Mouse (Mus musculus): Measurements from ENCODE around the gene Myh14. TPM values are rescaled to one million over a fixed set of nuclear protein-coding genes. Genes with fewer than 3 reads are reported as not detected.

Myh14 gene
- total and polyA plus RNA-seq, 3 experiments, result under 0.01 to 0.08 TPM; not detected in 1

DNA sequence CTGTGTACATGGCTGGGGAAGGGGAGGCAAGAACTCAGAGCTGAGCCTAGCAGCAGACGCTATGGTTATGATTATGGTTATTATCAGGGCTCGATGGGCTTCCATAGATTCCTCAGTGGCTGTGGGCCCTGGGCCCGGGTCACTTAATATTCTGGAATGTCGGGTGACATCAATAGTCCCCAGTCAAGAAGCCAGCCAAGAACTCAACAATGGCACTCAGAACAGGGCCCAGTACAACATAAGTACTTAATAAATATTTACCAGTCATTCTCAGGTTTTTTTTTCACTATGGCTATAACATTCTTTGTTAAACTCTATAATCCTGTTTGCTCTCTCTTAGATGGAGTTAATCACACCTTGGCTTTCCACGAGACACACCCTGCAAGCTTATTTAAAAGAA lies 7.1 kb downstream of the Myh14 start:
- Histone ChIP-seq H3K27ac (ENCODE audit: control insufficient read depth, low read depth, low read length) (no peak overlapping the region), H3K9me3 (replicated peaks; ENCODE audit: insufficient read depth, low read length) (no peaks in the 10 kb centered on the region), H3K4me1 (ENCODE audit: control insufficient read depth in 1 of 2, insufficient read depth in 2 of 2, low read length in 2 of 2) (no peaks in the 10 kb centered on the region), H3K9ac (ENCODE audit: control insufficient read depth, low read depth, low read length, poor library complexity, severe bottlenecking) (no peak overlapping the region), H3K79me2 (ENCODE audit: control insufficient read depth, insufficient read depth, low read length, poor library complexity) (no peaks in the 10 kb centered on the region), H3K4me3 (ENCODE audit: control insufficient read depth in 1 of 2, insufficient read depth in 1 of 2, low read depth in 2 of 2, low read length in 2 of 2) (no peak overlapping the region), H3K36me3 (ENCODE audit: control insufficient read depth in 1 of 2, insufficient read depth in 2 of 2, low read length in 2 of 2) (no peaks in the 10 kb centered on the region), H3K27me3 (ENCODE audit: control insufficient read depth in 1 of 2, insufficient read depth in 2 of 2, low read length in 2 of 2) (no peaks in the 10 kb centered on the region)
- no peak for TF ChIP-seq USF1 (IDR thresholded peaks at IDR 0.05; ENCODE audit: low read depth, low read length)
- no peak for TF ChIP-seq JUND (IDR thresholded peaks at IDR 0.05; ENCODE audit: low read depth, low read length)
- TF ChIP-seq ZNF384 (IDR thresholded peaks at IDR 0.05; ENCODE audit: low read depth, low read length), result no peak
- no peak for TF ChIP-seq CHD1 (IDR thresholded peaks at IDR 0.05; ENCODE audit: low read depth, low read length)
- TF ChIP-seq GATA1 (IDR thresholded peaks at IDR 0.05; ENCODE audit: low read depth, low read length), result no peak
- TF ChIP-seq MXI1 (IDR thresholded peaks at IDR 0.05; ENCODE audit: low read depth, low read length), result no peak
- TF ChIP-seq EP300 (IDR thresholded peaks at IDR 0.05; ENCODE audit: low read depth in 1 of 2, low read length in 2 of 2), result no peak
- no peak for TF ChIP-seq GABPA (IDR thresholded peaks at IDR 0.05; ENCODE audit: low read depth, low read length)
- no peak for TF ChIP-seq HCFC1 (IDR thresholded peaks at IDR 0.05; ENCODE audit: low read depth, low read length)
- no peak for TF ChIP-seq MAFK (IDR thresholded peaks at IDR 0.05; ENCODE audit: borderline replicate concordance, low read depth, low read length)
- TF ChIP-seq SIN3A (IDR thresholded peaks at IDR 0.05; ENCODE audit: low read length), result no peak
- TF ChIP-seq MEF2A (IDR thresholded peaks at IDR 0.05; ENCODE audit: extremely low read depth, insufficient replicate concordance, low read depth, low read length, poor library complexity, severe bottlenecking), result no peak
- TF ChIP-seq MAX (IDR thresholded peaks at IDR 0.05; ENCODE audit: low read length), result no peak
- TF ChIP-seq MAZ (IDR thresholded peaks at IDR 0.05; ENCODE audit: low read depth, low read length), result no peak
- TF ChIP-seq CTCF (IDR thresholded peaks at IDR 0.05 in 2 of 3, conservative IDR thresholded peaks at IDR 0.05 in 1 of 3; ENCODE audit: control insufficient read depth in 1 of 3, insufficient read depth in 1 of 3, low read depth in 2 of 3, low read length in 3 of 3, poor library complexity in 1 of 3, severe bottlenecking in 1 of 3), result no peak
- TF ChIP-seq ZKSCAN1 (IDR thresholded peaks at IDR 0.05; ENCODE audit: low read depth, low read length), result no peak
- TF ChIP-seq MYC (IDR thresholded peaks at IDR 0.05; ENCODE audit: low read depth, low read length), result no peak
- no peak for TF ChIP-seq MYB (IDR thresholded peaks at IDR 0.05; ENCODE audit: low read depth, low read length)
- no peak for DNase-seq (ENCODE audit: low read depth, low spot score)

DNA sequence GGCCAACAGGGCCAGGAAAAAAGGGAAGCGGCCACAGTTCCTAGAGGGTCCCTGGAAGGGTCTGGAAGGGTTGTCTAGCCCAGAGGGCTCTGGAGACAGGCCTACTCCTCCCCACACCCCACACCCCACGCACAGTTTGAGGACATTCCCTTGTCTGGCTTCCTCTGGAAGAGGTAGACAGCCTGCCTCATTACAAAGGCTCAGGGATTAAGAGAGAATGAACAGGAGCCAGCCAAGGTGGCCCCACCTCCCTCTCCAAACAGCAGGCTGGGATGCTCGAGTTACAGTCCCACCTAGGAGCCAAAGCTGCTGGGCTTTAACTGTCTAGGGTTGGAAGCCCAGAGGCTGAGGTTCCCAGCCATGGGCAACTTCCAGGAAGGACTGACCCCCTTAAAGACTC lies 8.1 kb downstream of the Myh14 start:
- Histone ChIP-seq H3K27me3 (ENCODE audit: control insufficient read depth in 1 of 2, insufficient read depth in 2 of 2, low read length in 2 of 2) (no peaks in the 10 kb centered on the region), H3K4me3 (ENCODE audit: control insufficient read depth in 1 of 2, insufficient read depth in 1 of 2, low read depth in 2 of 2, low read length in 2 of 2) (no peak overlapping the region), H3K4me1 (ENCODE audit: control insufficient read depth in 1 of 2, insufficient read depth in 2 of 2, low read length in 2 of 2) (no peaks in the 10 kb centered on the region), H3K9me3 (replicated peaks; ENCODE audit: insufficient read depth, low read length) (no peaks in the 10 kb centered on the region), H3K9ac (ENCODE audit: control insufficient read depth, low read depth, low read length, poor library complexity, severe bottlenecking) (no peak overlapping the region), H3K36me3 (ENCODE audit: control insufficient read depth in 1 of 2, insufficient read depth in 2 of 2, low read length in 2 of 2) (no peaks in the 10 kb centered on the region), H3K79me2 (ENCODE audit: control insufficient read depth, insufficient read depth, low read length, poor library complexity) (no peaks in the 10 kb centered on the region), H3K27ac (ENCODE audit: control insufficient read depth, low read depth, low read length) (no peak overlapping the region)
- TF ChIP-seq ELF1 (IDR thresholded peaks at IDR 0.05; ENCODE audit: low read depth, low read length) (no peak), POLR2A (IDR thresholded peaks at IDR 0.05; ENCODE audit: control insufficient read depth in 1 of 2, insufficient read depth in 1 of 2, low read depth in 1 of 2, low read length in 2 of 2, poor library complexity in 1 of 2) (no peak), BHLHE40 (IDR thresholded peaks at IDR 0.05; ENCODE audit: borderline replicate concordance, low read depth, low read length) (no peak), POLR2AphosphoS5 (IDR thresholded peaks at IDR 0.05; ENCODE audit: borderline replicate concordance, low read depth, low read length) (no peak), NELFE (IDR thresholded peaks at IDR 0.05; ENCODE audit: low read depth, low read length) (no peak)
- DNase-seq (ENCODE audit: low read depth, low spot score), result no peak

Measured in MEL (cell line).